Mouse (Mus musculus): ENCODE results near the gene Rhebl1.

Gene Rhebl1

GRCm38 (mm10) chr15:98914903-98915302 is 20.6 kb upstream of the Rhebl1 start:
- peak; percentile 37 for DNase-seq (ENCODE audit: low read depth, low spot score)

- DNase-seq (ENCODE audit: low read depth, low spot score) = peak; percentile 42
Measured at GRCm38 (mm10) chr15:98904692-98905091, 10.4 kb upstream of the Rhebl1 start.

- no peak for DNase-seq (ENCODE audit: low read depth, low spot score)
Measured at GRCm38 (mm10) chr15:98902600-98902999, 8.3 kb upstream of the Rhebl1 start.

- DNase-seq (ENCODE audit: low read depth, low spot score) = no peak
Measured at GRCm38 (mm10) chr15:98901530-98901929, 7.2 kb upstream of the Rhebl1 start.

- no peak for DNase-seq (ENCODE audit: low read depth, low spot score)
Measured at GRCm38 (mm10) chr15:98897928-98898800, 3.8 kb upstream of the Rhebl1 start, which contains the start of gene Dhh. Dhh (minus strand) TSS chr15:98898540.

GRCm38 (mm10) chr15:98897495-98897894 is 3.2 kb upstream of the Rhebl1 start:
- DNase-seq (ENCODE audit: low read depth, low spot score) = no peak

- no peak for DNase-seq (ENCODE audit: low read depth, low spot score)
Measured at GRCm38 (mm10) chr15:98895635-98896589, 1.6 kb upstream of the Rhebl1 start.

GRCm38 (mm10) chr15:98894746-98895634 is 650 bp upstream of the Rhebl1 start:
- no peak for DNase-seq (ENCODE audit: low read depth, low spot score)

GRCm38 (mm10) chr15:98893036-98893435 is 1.3 kb downstream of the Rhebl1 start:
- no peak for DNase-seq (ENCODE audit: low read depth, low spot score)

GRCm38 (mm10) chr15:98891907-98892606 is 2.3 kb downstream of the Rhebl1 start:
- peak; percentile 80 for DNase-seq (ENCODE audit: low read depth, low spot score)

GRCm38 (mm10) chr15:98891198-98891742 is 3.1 kb downstream of the Rhebl1 start:
- DNase-seq (ENCODE audit: low read depth, low spot score) = no peak

- DNase-seq (ENCODE audit: low read depth, low spot score) = no peak
Measured at GRCm38 (mm10) chr15:98887526-98887925, 6.8 kb downstream of the Rhebl1 start.

- no peak for DNase-seq (ENCODE audit: low read depth, low spot score)
Measured at GRCm38 (mm10) chr15:98886667-98887387, 7.5 kb downstream of the Rhebl1 start.

GRCm38 (mm10) chr15:98884106-98884505 is 10.2 kb downstream of the Rhebl1 start:
- DNase-seq (ENCODE audit: low read depth, low spot score) = no peak

GRCm38 (mm10) chr15:98883661-98884060 is 10.7 kb downstream of the Rhebl1 start:
- DNase-seq (ENCODE audit: low read depth, low spot score) = no peak

GRCm38 (mm10) chr15:98881656-98882008 is 12.7 kb downstream of the Rhebl1 start:
- no peak for DNase-seq (ENCODE audit: low read depth, low spot score)

GRCm38 (mm10) chr15:98880978-98881655 is 13.2 kb downstream of the Rhebl1 start:
- peak; percentile 97 for DNase-seq (ENCODE audit: low read depth, low spot score)

GRCm38 (mm10) chr15:98877331-98877730 is 17.0 kb downstream of the Rhebl1 start:
- DNase-seq (ENCODE audit: low read depth, low spot score) = peak; percentile 80
